Mouse (Mus musculus) bone marrow macrophage, adult 2 months (primary cell): Measurements from ENCODE around the gene Ext2. TPM values are rescaled to one million over a fixed set of nuclear protein-coding genes. Genes with fewer than 3 reads are reported as not detected.

Experiments
- H3K27ac ChIP-seq: 2 replicates; pipeline ENCODE4 v1.5.1; 2012; ENCODE audit warnings: low read depth, low read length; ENCODE audit not compliant: insufficient read depth
- H3K4me1 ChIP-seq: 2 replicates; pipeline ENCODE4 v1.6.1; 2012; ENCODE audit warnings: low read length; ENCODE audit not compliant: control insufficient read depth, insufficient read depth
- H3K4me3 ChIP-seq: 2 replicates; pipeline ENCODE4 v1.5.1; 2012; ENCODE audit warnings: mild to moderate bottlenecking, low read length, moderate library complexity; ENCODE audit not compliant: insufficient read depth
- CTCF ChIP-seq: IDR thresholded peaks from 2 replicates; pipeline ENCODE4 v1.5.1; 2012; ENCODE audit warnings: low read depth, mild to moderate bottlenecking, low read length, moderate library complexity
- POLR2A ChIP-seq: IDR thresholded peaks from 2 replicates; pipeline ENCODE4 v1.6.1; 2012; ENCODE audit warnings: mild to moderate bottlenecking, low read depth, low read length, borderline replicate concordance
- polyA plus RNA-seq: library from polyadenylated mRNA; stranded (reverse); fragments of >200 nt; gene quantifications from 2 replicates; pipeline ENCODE4 v1.2.4, GENCODE M21; 2012; ENCODE audit not compliant: missing spikeins, insufficient read depth, insufficient read length

Gene Ext2
- polyA plus RNA-seq, 1 experiment = 43.7 TPM

DNA sequence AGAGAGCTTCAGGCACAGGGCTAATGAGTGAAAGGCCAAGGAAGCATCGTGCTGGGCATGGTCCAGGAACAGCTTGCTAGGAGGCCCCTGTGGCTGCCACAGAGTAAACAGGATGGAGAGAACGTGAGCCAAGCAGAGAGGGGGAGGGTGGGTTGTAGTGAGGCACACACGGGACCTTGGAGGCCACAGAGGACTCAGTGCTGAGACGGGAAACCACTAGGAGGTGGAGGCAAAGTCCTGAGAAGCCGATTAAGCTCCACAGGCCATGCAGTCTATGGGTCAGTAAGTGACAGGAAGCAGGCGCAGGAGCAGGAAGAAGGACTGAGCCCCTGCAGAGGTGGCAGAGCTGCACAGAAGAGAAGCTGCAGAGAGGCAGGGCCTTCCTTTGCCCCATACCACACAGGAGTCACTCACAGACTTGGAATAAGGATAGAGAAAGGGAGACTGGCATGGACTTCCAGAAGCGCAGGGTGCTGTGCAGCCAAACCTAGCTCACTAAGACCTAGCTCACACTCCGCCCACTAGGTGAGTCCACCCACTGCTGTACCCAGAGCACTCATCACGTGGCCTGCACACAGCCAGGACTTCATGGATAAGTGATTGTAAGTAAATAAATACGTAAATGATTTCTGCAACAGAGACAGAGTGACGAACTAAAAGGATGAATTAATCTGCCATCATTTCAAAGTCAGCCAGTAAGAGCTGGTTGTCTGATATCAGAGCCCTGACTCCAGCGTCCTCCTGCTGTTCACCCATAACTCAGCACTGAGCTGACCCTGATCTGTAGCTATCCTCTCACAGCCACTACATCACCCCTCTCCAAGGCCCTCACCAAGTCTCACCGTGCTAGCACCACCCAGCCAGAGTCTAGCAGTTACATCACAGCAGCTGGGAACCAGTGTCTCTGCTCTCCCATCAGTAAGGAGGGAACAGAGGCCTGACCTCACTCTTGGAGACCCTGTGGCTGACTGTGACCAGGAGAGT, 30.6 kb downstream of the Ext2 start:
- no peak for TF ChIP-seq POLR2A
- TF ChIP-seq CTCF = no peak
- no peak overlapping the region for H3K4me3 ChIP-seq
- H3K4me1 ChIP-seq = 0 out of 2 replicates have a peak, but pooled peaks cover 3% of the 10 kb centered on the region
- no peak overlapping the region for H3K27ac ChIP-seq

DNA sequence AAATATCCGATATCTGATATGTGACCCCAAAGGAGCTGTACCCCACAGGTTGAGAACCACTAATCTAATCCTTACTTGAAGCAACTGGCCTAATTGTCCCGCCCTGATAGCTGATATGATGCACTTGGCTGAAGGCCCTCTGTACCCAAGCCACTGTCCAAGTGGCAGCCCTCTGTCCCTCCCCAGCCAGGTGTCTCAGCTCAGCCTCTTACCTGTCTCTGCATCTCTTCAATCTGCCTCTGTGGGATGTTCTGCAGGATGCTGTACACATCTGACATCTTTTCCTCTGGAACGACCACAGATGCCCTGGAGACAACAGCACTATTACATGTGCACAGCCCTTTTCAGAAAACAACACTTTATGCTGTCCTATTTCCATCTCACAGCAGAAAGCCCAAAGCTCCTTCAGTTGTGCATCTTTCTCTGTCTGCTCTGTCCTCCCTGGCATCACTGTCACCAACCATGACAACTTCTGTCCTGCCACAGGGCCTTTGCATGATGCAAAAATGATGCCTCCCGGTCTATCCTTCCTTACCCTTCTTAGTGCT, 31.5 kb downstream of the Ext2 start:
- Histone ChIP-seq H3K4me1 (0 out of 2 replicates have a peak, but pooled peaks cover 3% of the 10 kb centered on the region), H3K27ac (no peak overlapping the region), H3K4me3 (no peak overlapping the region)
- TF ChIP-seq POLR2A (no peak), CTCF (no peak)

DNA sequence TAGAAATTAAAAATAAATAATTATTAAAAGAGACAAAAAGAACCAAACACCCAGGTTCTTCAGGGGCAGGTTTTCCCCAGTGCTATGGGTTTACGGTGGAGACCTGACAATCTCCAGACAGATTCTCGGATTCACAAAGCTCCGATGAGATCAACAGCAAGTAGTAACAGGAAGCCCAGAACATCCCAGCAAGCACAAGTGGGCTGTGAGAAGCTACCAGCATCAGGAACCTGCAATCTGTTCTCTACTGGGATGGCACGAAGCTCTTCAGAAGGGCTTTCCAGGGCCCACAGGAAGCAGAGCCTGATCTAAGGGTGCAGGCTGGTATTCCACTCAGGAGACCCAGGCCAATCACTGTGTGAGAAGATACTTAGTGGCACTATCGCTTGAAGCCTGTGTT, 33.8 kb downstream of the Ext2 start:
- Histone ChIP-seq H3K4me1 (no peaks in the 10 kb centered on the region), H3K4me3 (no peak overlapping the region), H3K27ac (no peak overlapping the region)
- no peak for TF ChIP-seq CTCF
- TF ChIP-seq POLR2A = no peak

DNA sequence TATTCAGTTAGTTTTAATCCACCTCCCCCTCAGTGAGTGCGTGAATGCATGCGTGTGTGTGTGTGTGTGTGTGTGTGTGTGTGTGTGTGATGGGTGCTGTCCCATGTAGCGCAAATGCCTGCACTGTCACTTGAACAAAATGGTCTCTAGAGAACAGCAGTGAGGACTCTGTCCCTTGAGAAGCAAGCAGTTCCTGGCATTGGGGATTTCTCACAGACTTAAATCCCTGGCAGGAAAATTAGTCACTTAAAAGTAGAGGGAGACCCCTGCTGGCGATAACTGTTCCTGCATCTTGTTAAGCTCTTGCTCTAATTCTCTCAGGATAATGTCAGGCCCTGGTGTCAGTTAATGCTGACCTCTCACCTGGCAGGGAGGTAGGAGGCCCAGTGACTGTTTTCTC, 36.2 kb downstream of the Ext2 start:
- no peak overlapping the region for H3K4me3 ChIP-seq
- TF ChIP-seq POLR2A (no peak), CTCF (no peak)
- H3K27ac ChIP-seq = no peak overlapping the region
- 0 out of 2 replicates have a peak, but pooled peaks cover 3% of the 10 kb centered on the region for H3K4me1 ChIP-seq

DNA sequence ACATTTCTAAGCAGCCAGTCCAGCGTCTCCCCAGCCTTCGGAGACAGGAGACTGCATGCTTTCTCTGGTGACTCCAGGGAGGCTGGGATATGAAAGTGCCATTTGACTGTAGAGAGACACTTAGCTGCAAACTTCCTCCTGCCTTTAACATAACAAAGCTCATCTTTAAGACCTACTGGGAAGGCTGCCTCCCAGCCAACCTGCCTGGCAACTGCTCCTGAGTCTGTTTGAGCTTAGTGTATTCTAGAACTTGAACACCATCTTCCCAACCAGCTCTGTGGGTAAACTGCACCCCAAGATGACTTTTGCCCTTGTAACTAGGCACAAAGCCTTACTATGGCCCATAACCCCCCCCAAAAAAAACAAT, 37.0 kb downstream of the Ext2 start:
- H3K4me1 ChIP-seq = 0 out of 2 replicates have a peak, but pooled peaks cover 3% of the 10 kb centered on the region
- no peak overlapping the region for H3K4me3 ChIP-seq
- no peak overlapping the region for H3K27ac ChIP-seq
- no peak for TF ChIP-seq CTCF
- TF ChIP-seq POLR2A = no peak

DNA sequence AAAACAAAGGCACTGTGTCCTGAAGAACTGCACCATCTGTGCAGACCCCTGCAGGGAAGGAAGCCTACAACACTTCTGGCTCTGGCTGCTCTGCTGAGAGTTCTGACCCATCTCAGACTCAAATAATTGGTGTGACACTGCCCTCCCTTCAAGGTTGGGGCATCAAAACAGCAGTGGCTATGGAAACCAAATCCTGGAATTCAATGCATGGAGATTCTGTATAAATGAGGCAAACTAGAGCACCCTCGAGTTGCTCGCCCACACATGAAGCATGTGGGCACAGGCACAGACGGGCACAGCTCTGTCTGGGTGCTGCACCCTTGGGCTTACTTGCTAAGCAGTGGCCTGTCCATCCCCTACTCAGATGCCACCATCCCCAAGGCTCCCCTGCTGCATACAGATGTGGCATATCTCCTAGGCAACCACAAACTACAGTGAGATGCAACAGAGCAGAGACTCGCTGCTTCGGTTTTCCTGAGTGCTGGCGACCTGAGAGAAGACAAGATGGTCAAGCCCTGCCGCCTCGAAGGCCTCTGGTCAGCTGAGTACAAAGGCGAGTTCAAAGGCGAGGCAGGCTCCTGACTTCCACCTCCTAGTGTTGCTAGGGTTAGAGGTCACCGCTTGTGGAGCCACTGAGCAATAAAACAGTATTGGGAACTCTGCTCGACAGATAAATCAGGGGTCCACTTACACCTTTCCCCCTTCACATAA, 37.5 kb downstream of the Ext2 start:
- H3K4me3 ChIP-seq = no peak overlapping the region
- no peak overlapping the region for H3K27ac ChIP-seq
- TF ChIP-seq CTCF = no peak
- TF ChIP-seq POLR2A = no peak
- H3K4me1 ChIP-seq = 0 out of 2 replicates have a peak, but pooled peaks cover 3% of the 10 kb centered on the region

DNA sequence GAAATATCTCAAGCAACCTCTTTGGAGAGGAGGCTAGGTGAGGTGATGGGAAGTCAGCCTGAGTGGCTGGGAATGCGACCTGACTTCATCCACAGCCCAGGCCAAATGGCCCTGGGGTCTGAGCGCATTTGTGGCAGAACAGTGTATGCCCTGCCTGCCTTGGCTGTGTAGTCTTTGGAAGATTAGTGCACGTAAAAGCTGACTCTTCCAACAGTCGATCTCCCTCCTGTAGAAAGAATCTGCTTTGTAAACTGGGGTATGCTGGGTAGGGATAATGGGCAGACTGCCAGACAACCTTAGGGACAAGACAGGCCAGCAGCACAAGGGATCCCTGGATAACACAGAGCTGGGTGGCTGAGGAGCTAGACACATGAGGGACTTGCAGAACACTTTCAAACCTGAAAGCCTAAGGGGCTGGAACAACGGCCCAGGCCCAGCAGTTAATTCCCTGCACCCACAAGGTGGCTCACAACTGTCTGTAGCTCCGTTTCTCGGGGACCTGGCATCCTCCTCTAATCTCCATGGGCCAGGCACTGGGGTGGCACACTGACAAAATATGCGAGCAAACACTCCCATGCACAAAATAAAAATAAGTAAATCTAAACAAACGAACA, 38.3 kb downstream of the Ext2 start:
- Histone ChIP-seq H3K4me3 (no peak overlapping the region), H3K4me1 (0 out of 2 replicates have a peak, but pooled peaks cover 3% of the 10 kb centered on the region), H3K27ac (no peak overlapping the region)
- no peak for TF ChIP-seq POLR2A

DNA sequence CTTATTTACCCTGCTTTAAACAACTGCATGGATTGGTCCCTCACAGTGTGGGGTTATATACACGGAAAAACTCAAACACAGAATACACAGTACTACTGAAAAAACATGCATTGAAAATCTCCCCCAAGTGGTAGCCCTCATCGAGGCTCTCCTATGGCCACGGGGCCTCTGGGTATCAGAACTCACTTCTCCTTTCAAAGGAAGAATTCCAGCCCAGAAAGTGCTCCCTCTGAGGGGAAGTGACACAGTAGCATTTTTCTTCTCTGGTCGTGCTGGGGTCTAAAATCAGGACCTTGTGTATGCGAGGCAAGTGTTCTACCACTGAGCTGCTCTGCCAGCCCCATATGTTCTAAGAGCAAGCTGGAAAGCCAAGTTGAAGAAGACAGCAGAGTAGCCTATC, 39.7 kb downstream of the Ext2 start:
- peaks cover 6% of the 10 kb centered on the region; the same call in 1 of the 2 replicates for H3K4me1 ChIP-seq
- H3K4me3 ChIP-seq = no peak overlapping the region
- no peak overlapping the region for H3K27ac ChIP-seq
- TF ChIP-seq POLR2A (no peak), CTCF (no peak)

DNA sequence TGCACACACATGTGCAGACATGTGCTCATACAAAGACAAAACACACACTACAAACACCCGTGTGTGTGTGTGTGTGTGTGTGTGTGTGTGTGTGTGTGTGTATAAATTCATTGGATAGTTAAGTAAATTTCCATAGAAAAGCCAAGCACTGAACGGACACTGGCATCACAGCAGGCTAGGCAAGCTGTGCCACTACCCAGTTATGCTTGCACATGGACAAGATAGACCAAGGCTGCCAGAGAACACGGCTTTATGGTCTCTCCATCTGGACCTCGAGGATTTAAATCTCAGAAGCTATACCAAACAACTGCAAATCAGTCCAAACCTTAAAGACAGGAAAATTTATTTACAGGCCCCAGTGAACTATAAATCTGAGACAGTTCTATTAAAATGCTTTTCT, 40.2 kb downstream of the Ext2 start:
- TF ChIP-seq POLR2A = no peak
- TF ChIP-seq CTCF = no peak
- H3K27ac ChIP-seq = no peak overlapping the region
- no peak overlapping the region for H3K4me3 ChIP-seq
- peaks cover 6% of the 10 kb centered on the region; the same call in 1 of the 2 replicates for H3K4me1 ChIP-seq
